Mouse (Mus musculus): ENCODE measurements around the gene Gm20518.
A peak's percentile ranks its signal among the peaks of the same experiment; 100 is the strongest.

Gene Gm20518

GRCm38 (mm10) chr16:17804449-17804912, 87.0 kb downstream of the Gm20518 start:
- peak; percentile 81 for DNase-seq (ENCODE audit: low spot score)

- DNase-seq (ENCODE audit: low spot score), result peak; percentile 45
Observed at GRCm38 (mm10) chr16:17803675-17804448, 87.6 kb downstream of the Gm20518 start.

- DNase-seq (ENCODE audit: low spot score), result peak; percentile 40
Observed at GRCm38 (mm10) chr16:17802839-17803674, 88.4 kb downstream of the Gm20518 start.

- DNase-seq (ENCODE audit: low spot score), result peak; percentile 27
Observed at GRCm38 (mm10) chr16:17802456-17802838, 89.0 kb downstream of the Gm20518 start.

GRCm38 (mm10) chr16:17801777-17802455, 89.6 kb downstream of the Gm20518 start:
- peak; percentile 10 for DNase-seq (ENCODE audit: low spot score)

GRCm38 (mm10) chr16:17799584-17799983, 91.9 kb downstream of the Gm20518 start:
- peak; percentile 1 for DNase-seq (ENCODE audit: low spot score)

- DNase-seq (ENCODE audit: low spot score), result peak; percentile 73
Observed at GRCm38 (mm10) chr16:17798321-17799180, 92.9 kb downstream of the Gm20518 start.

- peak; percentile 62 for DNase-seq (ENCODE audit: low spot score)
Observed at GRCm38 (mm10) chr16:17797812-17798311, 93.6 kb downstream of the Gm20518 start.

- DNase-seq (ENCODE audit: low spot score), result peak; percentile 70
Observed at GRCm38 (mm10) chr16:17796971-17797811, 94.3 kb downstream of the Gm20518 start, which contains the start of gene Scarf2. Gene Scarf2 (plus strand): TSS chr16:17797282.

- DNase-seq (ENCODE audit: low spot score), result peak; percentile 20
Observed at GRCm38 (mm10) chr16:17796519-17796918, 95.0 kb downstream of the Gm20518 start.

- DNase-seq (ENCODE audit: low spot score), result peak; percentile 6
Observed at GRCm38 (mm10) chr16:17795643-17796042, 95.8 kb downstream of the Gm20518 start.

- DNase-seq (ENCODE audit: low spot score), result no peak
Observed at GRCm38 (mm10) chr16:17794047-17794446, 97.4 kb downstream of the Gm20518 start.

GRCm38 (mm10) chr16:17792728-17793127, 98.7 kb downstream of the Gm20518 start:
- DNase-seq (ENCODE audit: low spot score), result no peak

- DNase-seq (ENCODE audit: low spot score), result peak; percentile 3
Observed at GRCm38 (mm10) chr16:17785337-17785736, 106.1 kb downstream of the Gm20518 start.
